Mouse (Mus musculus): Measurements from ENCODE around the gene Cog2.

- TF ChIP-seq MAFK (IDR thresholded peaks at IDR 0.05; ENCODE audit: insufficient read depth, low read depth, low read length) (no peak), HCFC1 (IDR thresholded peaks at IDR 0.05; ENCODE audit: borderline replicate concordance, insufficient read depth, low read length) (no peak), CHD2 (IDR thresholded peaks at IDR 0.05; ENCODE audit: low read depth, low read length) (no peak), ZNF384 (IDR thresholded peaks at IDR 0.05; ENCODE audit: low read depth, low read length) (no peak)
These were observed 68.8 kb downstream of the Cog2 start for GRCm38 (mm10) chr8:124589393-124589792.

Data from ES-E14 (cell line).